Mouse (Mus musculus) olfactory bulb, adult 2 months (tissue): ENCODE measurements around the gene Cables2.

Experiments used
- CTCF ChIP-seq: fragments of 200-500 bp; IDR thresholded peaks from 2 replicates; pipeline ENCODE4 v1.5.1; 2012; ENCODE audit warnings: low read depth, mild to moderate bottlenecking, low read length, moderate library complexity; ENCODE audit not compliant: insufficient read depth
- POLR2A ChIP-seq: fragments of 200-500 bp; IDR thresholded peaks from 2 replicates; pipeline ENCODE4 v1.6.1; 2012; ENCODE audit warnings: mild to moderate bottlenecking, low read depth, low read length, moderate library complexity; ENCODE audit not compliant: insufficient read depth

DNA sequence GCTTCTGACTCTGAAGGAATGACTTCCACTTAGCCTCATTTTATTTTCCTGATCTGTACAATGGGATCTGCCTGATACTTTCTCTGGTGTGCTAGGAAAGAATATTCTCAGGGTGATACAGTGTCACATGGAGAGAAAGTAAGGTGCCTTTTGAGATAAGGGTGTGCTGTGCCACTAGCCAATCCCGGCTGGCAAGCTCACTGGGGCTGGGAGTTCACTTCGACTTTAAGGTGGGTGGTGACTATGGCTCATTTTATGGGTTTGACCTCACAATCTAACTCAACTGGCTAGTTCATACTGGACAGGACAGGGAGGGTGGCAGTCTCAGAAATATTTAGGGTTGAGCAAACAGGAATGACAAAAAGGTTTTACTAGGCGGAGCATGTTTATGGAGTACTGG is 36.4 kb downstream of the Cables2 start:
- TF ChIP-seq CTCF (no peak), POLR2A (no peak)
